Mouse (Mus musculus) erythroid progenitor cell, adult 5-6 weeks (primary cell): ENCODE results near the gene Mt4. TPM values are rescaled to one million over a fixed set of nuclear protein-coding genes. Genes with fewer than 3 reads are reported as not detected.
A peak's percentile ranks its signal among the peaks of the same experiment; 100 is the strongest.

Experiments used
- ATAC-seq: replicated peaks from 2 replicates; pipeline ENCODE4 v1.8.0; 2016; ENCODE audit warnings: moderate number of reproducible peaks, mild to moderate bottlenecking, moderate TSS enrichment, inconsistent platforms; ENCODE audit not compliant: poor library complexity, low FRiP score, severe bottlenecking
- total RNA-seq, 2 experiments: library from RNA; stranded (forward) in 1 of 2; stranded (reverse) in 1 of 2; fragments of 150-400 nt in 1 of 2; fragments of 186-747, 209-891 nt in 1 of 2; gene quantifications; 2 replicates each; pipeline versions ENCODE4 v1.2.3 to v1.2.4; 2015 to 2017; ENCODE audit warnings: low replicate concordance in 2 of 2

Mt4 gene
- total RNA-seq, 2 experiments from 2014 or later = not detected

- ATAC-seq = no peak
Observed at GRCm38 (mm10) chr8:94174619-94175213, 37.7 kb downstream of the Mt4 start.

- no peak for ATAC-seq
Observed at GRCm38 (mm10) chr8:94177716-94178390, 40.9 kb downstream of the Mt4 start.

- peak; percentile 93 for ATAC-seq
Observed at GRCm38 (mm10) chr8:94178857-94179712, 42.1 kb downstream of the Mt4 start, which contains the start of gene Mt1. Gene Mt1 (plus strand): TSS chr8:94179082.

GRCm38 (mm10) chr8:94179713-94180560 is 42.9 kb downstream of the Mt4 start:
- ATAC-seq = no peak

GRCm38 (mm10) chr8:94180561-94180908 is 43.5 kb downstream of the Mt4 start:
- ATAC-seq = no peak

GRCm38 (mm10) chr8:94182055-94182929 is 45.3 kb downstream of the Mt4 start:
- ATAC-seq = no peak

- peak; percentile 71 for ATAC-seq
Observed at GRCm38 (mm10) chr8:94183117-94183516, 46.1 kb downstream of the Mt4 start.

GRCm38 (mm10) chr8:94184357-94184843 is 47.4 kb downstream of the Mt4 start:
- ATAC-seq = no peak

GRCm38 (mm10) chr8:94185791-94186190 is 48.8 kb downstream of the Mt4 start:
- ATAC-seq = no peak

GRCm38 (mm10) chr8:94186542-94186941 is 49.5 kb downstream of the Mt4 start:
- ATAC-seq = no peak

GRCm38 (mm10) chr8:94187290-94188002 is 50.4 kb downstream of the Mt4 start:
- no peak for ATAC-seq

Other genes with a start within 250 kb of the Mt4 start
- 51.5 and 53.2 TPM in 2 replicates for gene Amfr, start 124.4 kb upstream of the Mt4 start, total RNA-seq (2015; ENCODE audit: low replicate concordance)
- 129 and 190 TPM in 2 replicates for gene Amfr, start 124.4 kb upstream of the Mt4 start, total RNA-seq (2017; ENCODE audit: low replicate concordance)
- 33.2 and 80.1 TPM in 2 replicates for gene Nudt21, start 100.2 kb upstream of the Mt4 start, total RNA-seq (2015; ENCODE audit: low replicate concordance)
- gene Nudt21, start 100.2 kb upstream of the Mt4 start, total RNA-seq (2017; ENCODE audit: low replicate concordance) = 38.6 and 88.1 TPM in 2 replicates
- gene Ogfod1, start 100.0 kb upstream of the Mt4 start, total RNA-seq (2015; ENCODE audit: low replicate concordance) = 10.1 and 19.3 TPM in 2 replicates
- 2.4 and 5.0 TPM in 2 replicates for gene Ogfod1, start 100.0 kb upstream of the Mt4 start, total RNA-seq (2017; ENCODE audit: low replicate concordance)
- gene Bbs2, start 38.3 kb upstream of the Mt4 start, total RNA-seq (2015; ENCODE audit: low replicate concordance) = 1.7 TPM in 1 of 2 replicates, not detected in the other
- gene Bbs2, start 38.3 kb upstream of the Mt4 start, total RNA-seq (2017; ENCODE audit: low replicate concordance) = 1.2 and 8.3 TPM in 2 replicates
- not detected in 2 replicates for gene Mt3, start 15.4 kb downstream of the Mt4 start, total RNA-seq (2015; ENCODE audit: low replicate concordance)
- not detected in 2 replicates for gene Mt3, start 15.4 kb downstream of the Mt4 start, total RNA-seq (2017; ENCODE audit: low replicate concordance)
- 24.5 and 44.4 TPM in 2 replicates for gene Mt2, start 35.5 kb downstream of the Mt4 start, total RNA-seq (2015; ENCODE audit: low replicate concordance)
- gene Mt2, start 35.5 kb downstream of the Mt4 start, total RNA-seq (2017; ENCODE audit: low replicate concordance) = 11.6 TPM in 1 of 2 replicates, not detected in the other
- gene Mt1, start 41.9 kb downstream of the Mt4 start, total RNA-seq (2015; ENCODE audit: low replicate concordance) = 62.5 and 80.4 TPM in 2 replicates
- gene Mt1, start 41.9 kb downstream of the Mt4 start, total RNA-seq (2017; ENCODE audit: low replicate concordance) = 18.0 and 24.4 TPM in 2 replicates
- gene Nup93, start 77.4 kb downstream of the Mt4 start, total RNA-seq (2015; ENCODE audit: low replicate concordance) = 21.8 and 22.7 TPM in 2 replicates
- gene Nup93, start 77.4 kb downstream of the Mt4 start, total RNA-seq (2017; ENCODE audit: low replicate concordance) = 10.3 and 20.4 TPM in 2 replicates
- gene Slc12a3, start 192.0 kb downstream of the Mt4 start, total RNA-seq (2015; ENCODE audit: low replicate concordance) = 0.84 and 4.0 TPM in 2 replicates
- 0.90 TPM in 1 of 2 replicates, not detected in the other for gene Slc12a3, start 192.0 kb downstream of the Mt4 start, total RNA-seq (2017; ENCODE audit: low replicate concordance)
- 54.1 and 64.2 TPM in 2 replicates for gene Herpud1, start 249.2 kb downstream of the Mt4 start, total RNA-seq (2015; ENCODE audit: low replicate concordance)
- gene Herpud1, start 249.2 kb downstream of the Mt4 start, total RNA-seq (2017; ENCODE audit: low replicate concordance) = 27.3 and 59.2 TPM in 2 replicates